Comparison of ENCODE assay signal across 8 mouse cellular contexts in the genomic region with DNA sequence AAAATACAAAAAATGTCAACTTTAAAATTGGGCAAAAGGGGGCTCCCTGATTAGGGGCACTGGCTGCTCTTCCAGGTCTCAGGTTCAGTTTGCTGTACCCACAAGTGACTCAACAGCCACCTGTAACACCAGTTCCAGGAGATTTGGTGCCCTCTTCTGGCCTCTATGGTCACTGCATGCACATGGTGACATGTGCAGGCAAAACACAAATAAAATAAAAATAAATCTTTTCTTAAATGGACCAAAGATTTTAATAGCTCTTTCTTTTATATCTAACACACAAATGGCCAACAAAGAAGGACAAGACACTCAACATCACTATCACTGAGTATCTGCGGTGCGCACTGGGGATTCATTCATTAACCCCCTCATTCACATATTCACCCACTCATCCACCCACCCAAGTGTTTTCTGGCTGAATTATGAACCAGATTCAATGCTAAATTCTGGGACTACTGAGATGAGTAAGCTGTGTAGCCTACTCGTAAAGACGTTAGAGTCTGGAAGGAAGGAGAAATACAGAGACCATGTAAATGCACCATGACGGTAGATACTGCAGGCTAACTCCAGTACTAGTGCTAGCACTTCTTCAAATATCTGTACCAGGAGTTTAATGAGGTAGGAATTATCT. TPM values are rescaled to one million over a fixed set of nuclear protein-coding genes. Genes with fewer than 3 reads are reported as not detected.
DNase-seq lines count a peak whose midpoint lies in the region; ATAC-seq and TF ChIP-seq lines count a peak whose summit lies in the region.

No protein-coding gene starts in this region.

- ATAC-seq in forebrain, embryonic 14.5 days: no peak
- no peak for ATAC-seq in forebrain, embryonic 15.5 days (replicated peaks)
- peak; percentile 79 for ATAC-seq in megakaryocyte progenitor cell, adult 5-6 weeks (replicated peaks; ENCODE audit: poor library complexity)

- whole genome bisulfite sequencing in forebrain, embryonic 14.5 days: 96% methylated on average over 5 of the region's 5 CpGs
- 95% methylated on average over 5 of the region's 5 CpGs for WGBS in forebrain, embryonic 15.5 days

- H3K4me2 ChIP-seq in forebrain, embryonic 14.5 days (ENCODE audit: low read length): no peak overlapping the region
- no peak overlapping the region for H3K4me2 ChIP-seq in forebrain, embryonic 15.5 days (replicated peaks)

- no peaks in the 10 kb centered on the region for H3K9me3 ChIP-seq in forebrain, embryonic 14.5 days (replicated peaks; ENCODE audit: control insufficient read depth, low read length)
- H3K9me3 ChIP-seq in forebrain, embryonic 15.5 days: no peaks in the 10 kb centered on the region

- no peak for TF ChIP-seq POLR2A in cortical plate, adult 2 months (IDR thresholded peaks at IDR 0.05; ENCODE audit: extremely low read depth, insufficient read depth, low read length)

- no peak overlapping the region for H3K9ac ChIP-seq in forebrain, embryonic 14.5 days (ENCODE audit: low read length)
- H3K9ac ChIP-seq in forebrain, embryonic 15.5 days (replicated peaks): no peak overlapping the region

- H3K4me3 ChIP-seq in forebrain, embryonic 14.5 days (ENCODE audit: low read depth, low read length): no peak overlapping the region
- H3K4me3 ChIP-seq in forebrain, embryonic 15.5 days: no peak overlapping the region
- no peak overlapping the region for H3K4me3 ChIP-seq in cortical plate, adult 2 months (ENCODE audit: insufficient read depth, low read length)
- H3K4me3 ChIP-seq in layer of hippocampus, adult 2 months: no peak overlapping the region

- H3K27me3 ChIP-seq in forebrain, embryonic 14.5 days (replicated peaks; ENCODE audit: control insufficient read depth, insufficient read depth, low read length): no peaks in the 10 kb centered on the region
- H3K27me3 ChIP-seq in forebrain, embryonic 15.5 days: no peaks in the 10 kb centered on the region

- TF ChIP-seq CTCF in cortical plate, adult 2 months (IDR thresholded peaks at IDR 0.05; ENCODE audit: extremely low read depth, insufficient read depth, low read length): peak; percentile 52
- TF ChIP-seq CTCF in layer of hippocampus, adult 2 months (conservative IDR thresholded peaks at IDR 0.05): peak; percentile 91

- peaks cover 17% of the 10 kb centered on the region for H3K4me1 ChIP-seq in forebrain, embryonic 14.5 days (ENCODE audit: control insufficient read depth, insufficient read depth, low read length)
- peaks cover 32% of the 10 kb centered on the region for H3K4me1 ChIP-seq in forebrain, embryonic 15.5 days
- no peaks in the 10 kb centered on the region; the same call in 1 of the 2 replicates for H3K4me1 ChIP-seq in cortical plate, adult 2 months (ENCODE audit: control insufficient read depth, insufficient read depth, low read length)

- peak; percentile 69 for DNase-seq in forebrain, embryonic 14.5 days (ENCODE audit: low spot score)
- DNase-seq in ovary, postnatal 36 days (ENCODE audit: low spot score): peak; percentile 23
- no peak for DNase-seq in ovary, postnatal 10 days (ENCODE audit: low spot score)
- peak; percentile 47 to 64 for DNase-seq in layer of hippocampus, adult 2 months (ENCODE audit: low spot score in 2 of 2)
- peak; percentile 41 for DNase-seq in telencephalon, adult 2 months (ENCODE audit: low read depth, low spot score)

- H3K36me3 ChIP-seq in forebrain, embryonic 14.5 days (ENCODE audit: control insufficient read depth, insufficient read depth, low read length): no peaks in the 10 kb centered on the region; the same call in 1 of the 2 replicates
- no peaks in the 10 kb centered on the region for H3K36me3 ChIP-seq in forebrain, embryonic 15.5 days

- H3K27ac ChIP-seq in forebrain, embryonic 14.5 days (ENCODE audit: low read depth, low read length): no peak overlapping the region
- H3K27ac ChIP-seq in forebrain, embryonic 15.5 days (replicated peaks): no peak overlapping the region
- no peak overlapping the region for H3K27ac ChIP-seq in cortical plate, adult 2 months (ENCODE audit: insufficient read depth, low read length)
- H3K27ac ChIP-seq in layer of hippocampus, adult 2 months: no peak overlapping the region

RNA-seq across cellular contexts. Expression of gene Rnf34, which starts 44.3 kb away (rescaled TPM):
- 48.9 and 54.3 TPM in 2 replicates for polyA plus RNA-seq in forebrain, embryonic 14.5 days (2014; fragmentation: Nextera tagmentation; extraction: Ambion mirVana)
- 50.9 and 52.9 TPM in 2 replicates for polyA plus RNA-seq in forebrain, embryonic 15.5 days (2015; fragmentation: Nextera tagmentation; extraction: Ambion mirVana)
- polyA plus RNA-seq in cortical plate, adult 2 months (2012; rRNA removed): 35.8 and 38.1 TPM in 2 replicates
- 10 to 100 TPM; 53.7 to 54.1 TPM for total RNA-seq in layer of hippocampus, adult 2 months (2021)
- 7.9 and 10.1 TPM in 2 replicates for total RNA-seq in megakaryocyte progenitor cell, adult 5-6 weeks (2015)
- 12.7 and 15.6 TPM in 2 replicates for total RNA-seq in megakaryocyte progenitor cell, adult 5-6 weeks (2017)
